Mouse (Mus musculus): ENCODE measurements around the gene Lypd6.

DNA sequence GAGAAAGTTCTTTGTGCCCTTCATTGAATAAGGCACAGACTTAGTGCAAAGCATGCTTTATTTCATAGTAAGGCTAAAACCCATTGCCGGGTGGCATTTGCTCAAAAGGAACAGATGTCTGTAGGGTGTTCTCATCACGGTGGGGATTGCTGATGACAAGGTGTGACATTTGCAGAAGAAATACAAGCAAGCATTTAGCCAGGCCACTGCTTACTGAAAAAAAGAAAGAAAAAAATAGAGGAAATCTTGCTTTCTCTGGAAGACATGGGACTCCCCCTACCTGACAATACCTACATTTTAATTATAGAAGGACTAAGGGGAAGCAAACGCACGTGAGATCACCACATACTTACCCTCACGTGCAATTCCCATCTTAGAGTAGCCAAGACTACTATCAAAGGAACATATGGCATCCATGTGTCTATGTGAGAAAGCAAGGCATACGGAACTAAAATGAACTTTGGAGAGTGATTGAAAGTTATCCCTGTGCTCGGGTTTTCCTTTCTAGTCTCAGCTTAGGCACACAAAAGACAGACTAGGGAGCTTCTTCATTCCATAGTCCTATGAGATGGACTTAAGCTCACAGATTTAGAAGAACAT lies 21.3 kb upstream of the Lypd6 start:
- TF ChIP-seq ZC3H11A (IDR thresholded peaks at IDR 0.05; ENCODE audit: low read depth, low read length) (no peak), POLR2A (IDR thresholded peaks at IDR 0.05; ENCODE audit: control insufficient read depth in 1 of 2, insufficient read depth in 1 of 2, low read depth in 1 of 2, low read length in 2 of 2, poor library complexity in 1 of 2) (no peak), MYC (IDR thresholded peaks at IDR 0.05; ENCODE audit: low read depth, low read length) (no peak), NRF1 (IDR thresholded peaks at IDR 0.05; ENCODE audit: insufficient read depth, low read depth, low read length, poor library complexity, severe bottlenecking) (no peak), ETS1 (IDR thresholded peaks at IDR 0.05; ENCODE audit: low read depth, low read length) (no peak), HCFC1 (IDR thresholded peaks at IDR 0.05; ENCODE audit: low read depth, low read length) (no peak), CTCF (IDR thresholded peaks at IDR 0.05 in 2 of 3, conservative IDR thresholded peaks at IDR 0.05 in 1 of 3; ENCODE audit: control insufficient read depth in 1 of 3, insufficient read depth in 1 of 3, low read depth in 2 of 3, low read length in 3 of 3, poor library complexity in 1 of 3, severe bottlenecking in 1 of 3) (no peak), MAX (IDR thresholded peaks at IDR 0.05; ENCODE audit: low read length) (no peak), ZNF384 (IDR thresholded peaks at IDR 0.05; ENCODE audit: low read depth, low read length) (no peak)
